Mouse (Mus musculus): ENCODE measurements around the gene Dok1. TPM values are rescaled to one million over a fixed set of nuclear protein-coding genes. Genes with fewer than 3 reads are reported as not detected.
A peak's percentile ranks its signal among the peaks of the same experiment; 100 is the strongest.

The Dok1 gene
- polyA plus RNA-seq, 1 experiment from 2014 or later: 11.3 TPM

GRCm38 (mm10) chr6:83068706-83069487 lies 35.6 kb upstream of the Dok1 start:
- peaks cover 27% of the 10 kb centered on the region for H3K4me1 ChIP-seq (replicated peaks)
- whole genome bisulfite sequencing: under 1% methylated on average over 81 of the region's 81 CpGs
- H3K9me3 ChIP-seq (replicated peaks): no peaks in the 10 kb centered on the region
- H3K9ac ChIP-seq: 0 out of 2 replicates have a peak overlapping the region, but pooled peaks have one; percentile 21
- peak overlapping the region; percentile 37 for H3K4me3 ChIP-seq
- no peak overlapping the region for H3K27ac ChIP-seq (ENCODE audit: poor library complexity, severe bottlenecking)
- no peaks in the 10 kb centered on the region for H3K36me3 ChIP-seq
- peak overlapping the region; percentile 62 for H3K4me2 ChIP-seq
- peaks cover 96% of the 10 kb centered on the region for H3K27me3 ChIP-seq (replicated peaks)
- ATAC-seq (ENCODE audit: insufficient number of reproducible peaks, low FRiP score): no peak

GRCm38 (mm10) chr6:83068221-83068620 lies 35.0 kb upstream of the Dok1 start:
- Histone ChIP-seq H3K36me3 (no peaks in the 10 kb centered on the region), H3K4me1 (replicated peaks) (peaks cover 27% of the 10 kb centered on the region), H3K9ac (no peak overlapping the region), H3K27ac (ENCODE audit: poor library complexity, severe bottlenecking) (no peak overlapping the region), H3K27me3 (replicated peaks) (peaks cover 96% of the 10 kb centered on the region), H3K4me2 (peak overlapping the region; percentile 62), H3K9me3 (replicated peaks) (no peaks in the 10 kb centered on the region), H3K4me3 (peak overlapping the region; percentile 37)
- 5% methylated on average over 8 of the region's 8 CpGs for WGBS
- ATAC-seq (ENCODE audit: insufficient number of reproducible peaks, low FRiP score): no peak

GRCm38 (mm10) chr6:83066441-83066840 lies 33.2 kb upstream of the Dok1 start:
- WGBS: 30% methylated on average over 6 of the region's 6 CpGs
- Histone ChIP-seq H3K9ac (no peak overlapping the region), H3K27me3 (replicated peaks) (peaks cover 96% of the 10 kb centered on the region), H3K4me2 (no peak overlapping the region), H3K4me3 (no peak overlapping the region), H3K4me1 (replicated peaks) (peaks cover 26% of the 10 kb centered on the region), H3K36me3 (no peaks in the 10 kb centered on the region), H3K9me3 (replicated peaks) (no peaks in the 10 kb centered on the region), H3K27ac (ENCODE audit: poor library complexity, severe bottlenecking) (no peak overlapping the region)
- ATAC-seq (ENCODE audit: insufficient number of reproducible peaks, low FRiP score): no peak

GRCm38 (mm10) chr6:83065995-83066394 lies 32.7 kb upstream of the Dok1 start:
- Histone ChIP-seq H3K4me1 (replicated peaks) (peaks cover 22% of the 10 kb centered on the region), H3K27ac (ENCODE audit: poor library complexity, severe bottlenecking) (no peak overlapping the region), H3K36me3 (no peaks in the 10 kb centered on the region), H3K4me3 (no peak overlapping the region), H3K4me2 (no peak overlapping the region), H3K27me3 (replicated peaks) (peaks cover 96% of the 10 kb centered on the region), H3K9ac (no peak overlapping the region), H3K9me3 (replicated peaks) (no peaks in the 10 kb centered on the region)
- no peak for ATAC-seq (ENCODE audit: insufficient number of reproducible peaks, low FRiP score)
- 29% methylated on average over 8 of the region's 8 CpGs for WGBS

- Histone ChIP-seq H3K4me1 (replicated peaks) (peaks cover 15% of the 10 kb centered on the region), H3K4me3 (no peak overlapping the region), H3K27me3 (replicated peaks) (peaks cover 37% of the 10 kb centered on the region), H3K9me3 (replicated peaks) (no peaks in the 10 kb centered on the region), H3K4me2 (no peak overlapping the region), H3K36me3 (peaks cover 18% of the 10 kb centered on the region), H3K9ac (no peak overlapping the region), H3K27ac (ENCODE audit: poor library complexity, severe bottlenecking) (no peak overlapping the region)
- WGBS: 78% methylated on average over 2 of the region's 2 CpGs
- no peak for ATAC-seq (ENCODE audit: insufficient number of reproducible peaks, low FRiP score)
Observed at GRCm38 (mm10) chr6:83058725-83059124, 25.5 kb upstream of the Dok1 start.

- Histone ChIP-seq H3K9me3 (replicated peaks) (no peaks in the 10 kb centered on the region), H3K4me2 (no peak within 1 kb of the TSS), H3K4me1 (replicated peaks) (peaks cover 21% of the 10 kb centered on the region), H3K27ac (ENCODE audit: poor library complexity, severe bottlenecking) (no peak within 1 kb of the TSS), H3K36me3 (peaks cover 18% of the 10 kb centered on the region), H3K9ac (no peak within 1 kb of the TSS), H3K27me3 (replicated peaks) (peaks cover 27% of the 10 kb centered on the region), H3K4me3 (no peak within 1 kb of the TSS)
- WGBS: 62% methylated on average over 3 of the region's 3 CpGs
- no peak for ATAC-seq (ENCODE audit: insufficient number of reproducible peaks, low FRiP score)
Observed at GRCm38 (mm10) chr6:83057790-83058189, 24.5 kb upstream of the Dok1 start, which contains the start of gene Dqx1. TSS of gene Dqx1 (plus strand) at chr6:83057844.

GRCm38 (mm10) chr6:83054871-83055431 lies 21.7 kb upstream of the Dok1 start, which contains the start of gene Htra2:
TSS of gene Htra2 (minus strand) at chr6:83055273.
- Histone ChIP-seq H3K27me3 (replicated peaks) (peaks cover 4% of the 10 kb centered on the region), H3K4me2 (peak within 1 kb of the TSS; percentile 99), H3K27ac (ENCODE audit: poor library complexity, severe bottlenecking) (peak within 1 kb of the TSS; percentile 85), H3K36me3 (peaks cover 33% of the 10 kb centered on the region), H3K4me1 (replicated peaks) (peaks cover 21% of the 10 kb centered on the region), H3K9me3 (replicated peaks) (no peaks in the 10 kb centered on the region), H3K9ac (peak within 1 kb of the TSS; percentile 93), H3K4me3 (peak within 1 kb of the TSS; percentile 84)
- under 1% methylated on average over 49 of the region's 50 CpGs for WGBS
- ATAC-seq (ENCODE audit: insufficient number of reproducible peaks, low FRiP score): peak; percentile 37

- Histone ChIP-seq H3K4me1 (replicated peaks) (peaks cover 21% of the 10 kb centered on the region), H3K27ac (ENCODE audit: poor library complexity, severe bottlenecking) (peak within 1 kb of the TSS; percentile 85), H3K9me3 (replicated peaks) (no peaks in the 10 kb centered on the region), H3K36me3 (peaks cover 37% of the 10 kb centered on the region), H3K9ac (peak within 1 kb of the TSS; percentile 93), H3K4me3 (peak within 1 kb of the TSS; percentile 84), H3K27me3 (replicated peaks) (peaks cover 11% of the 10 kb centered on the region), H3K4me2 (peak within 1 kb of the TSS; percentile 99)
- under 1% methylated on average over 64 of the region's 64 CpGs for WGBS
- peak; percentile 95 for ATAC-seq (ENCODE audit: insufficient number of reproducible peaks, low FRiP score)
Observed at GRCm38 (mm10) chr6:83054074-83054851, 21.0 kb upstream of the Dok1 start, which contains the start of gene Aup1. TSS of gene Aup1 (plus strand) at chr6:83054521.

GRCm38 (mm10) chr6:83053136-83053960 lies 20.1 kb upstream of the Dok1 start:
- Histone ChIP-seq H3K4me2 (peak overlapping the region; percentile 99), H3K27me3 (replicated peaks) (peaks cover 20% of the 10 kb centered on the region), H3K36me3 (peaks cover 37% of the 10 kb centered on the region), H3K9ac (peak overlapping the region; percentile 93), H3K9me3 (replicated peaks) (no peaks in the 10 kb centered on the region), H3K4me3 (peak overlapping the region; percentile 84), H3K27ac (ENCODE audit: poor library complexity, severe bottlenecking) (peak overlapping the region; percentile 85), H3K4me1 (replicated peaks) (peaks cover 21% of the 10 kb centered on the region)
- WGBS: 1% methylated on average over 26 of the region's 26 CpGs
- no peak for ATAC-seq (ENCODE audit: insufficient number of reproducible peaks, low FRiP score)

GRCm38 (mm10) chr6:83049367-83049766 lies 16.1 kb upstream of the Dok1 start:
- peaks cover 19% of the 10 kb centered on the region for H3K4me1 ChIP-seq (replicated peaks)
- no peak overlapping the region for H3K27ac ChIP-seq (ENCODE audit: poor library complexity, severe bottlenecking)
- H3K4me3 ChIP-seq: no peak overlapping the region
- ATAC-seq (ENCODE audit: insufficient number of reproducible peaks, low FRiP score): no peak
- peaks cover 40% of the 10 kb centered on the region for H3K27me3 ChIP-seq (replicated peaks)
- H3K4me2 ChIP-seq: no peak overlapping the region
- 71% methylated on average over 10 of the region's 10 CpGs for WGBS
- H3K36me3 ChIP-seq: peaks cover 19% of the 10 kb centered on the region
- H3K9ac ChIP-seq: no peak overlapping the region
- H3K9me3 ChIP-seq (replicated peaks): no peaks in the 10 kb centered on the region
